Mouse (Mus musculus) forebrain, postnatal 0 days (tissue): Measurements from ENCODE around the gene Cd72. TPM values are rescaled to one million over a fixed set of nuclear protein-coding genes. Genes with fewer than 3 reads are reported as not detected.

Source experiments
- ATAC-seq: fragments of 200-750 bp; cut with Nextera tagmentation; 2 replicates; pipeline ENCODE4 v1.8.0; 2017; ENCODE audit warnings: mild to moderate bottlenecking, moderate library complexity
- DNase-seq: peaks from one replicate; pipeline ENCODE4 v3.0.0-alpha.2; 2015
- H3K27ac ChIP-seq: fragments of 300-500 bp; sonication (generic); 2 replicates; pipeline ENCODE4 v1.5.1; 2014; ENCODE audit warnings: low read depth, mild to moderate bottlenecking, antibody characterized with exemption, low read length, moderate library complexity, mixed read lengths
- H3K27me3 ChIP-seq: fragments of 300-500 bp; sonication (generic); 2 replicates; pipeline ENCODE4 v1.6.1; 2014; ENCODE audit warnings: mild to moderate bottlenecking, low read length, mixed read lengths; ENCODE audit not compliant: insufficient read depth
- H3K36me3 ChIP-seq: fragments of 300-500 bp; sonication (generic); 2 replicates; pipeline ENCODE4 v1.6.1; 2014; ENCODE audit warnings: mild to moderate bottlenecking, moderate library complexity; ENCODE audit not compliant: insufficient read depth
- H3K4me1 ChIP-seq: fragments of 300-500 bp; sonication (generic); 2 replicates; pipeline ENCODE4 v1.6.1; 2014; ENCODE audit warnings: antibody characterized with exemption; ENCODE audit not compliant: insufficient read depth
- H3K4me2 ChIP-seq: fragments of 300-500 bp; sonication (generic); 2 replicates; pipeline ENCODE4 v1.6.1; 2014; ENCODE audit warnings: low read depth, mild to moderate bottlenecking, moderate library complexity
- H3K4me3 ChIP-seq: fragments of 300-500 bp; sonication (generic); 2 replicates; pipeline ENCODE4 v1.5.1; 2014; ENCODE audit warnings: low read depth, low read length, mixed read lengths
- H3K9ac ChIP-seq: fragments of 300-500 bp; sonication (generic); 2 replicates; pipeline ENCODE4 v1.6.1; 2014; ENCODE audit warnings: mild to moderate bottlenecking
- H3K9me3 ChIP-seq: fragments of 300-500 bp; sonication (generic); 2 replicates; pipeline ENCODE4 v1.6.1; 2016; ENCODE audit warnings: low read length
- CTCF ChIP-seq: sonication (generic); IDR thresholded peaks from 2 replicates; pipeline ENCODE4 v1.5.1; 2016; ENCODE audit warnings: antibody characterized with exemption, control low read depth, low read depth
- WGBS: fragments of 180-500 bp; shearing (Covaris S2); extraction: QIAGEN DNeasy Blood & Tissue Kit; methylation state at CpG from one replicate; pipeline ENCODE4 v1.1.7; 2014; 5-methylcytosine and 5-hydroxymethylcytosine counted together
- polyA plus RNA-seq: library from polyadenylated mRNA; unstranded; fragments of >200 nt; fragmentation: Nextera tagmentation; extraction: Ambion mirVana; gene quantifications from 2 replicates; pipeline ENCODE4 v1.2.1, GENCODE M21; 2015
- total RNA-seq: library from RNA; depleted of rRNA; stranded (reverse); fragments of >200 nt; gene quantifications from 2 replicates; pipeline ENCODE4 v1.2.3, GENCODE M21; 2014

Gene Cd72
- total and polyA plus RNA-seq, 2 experiments from 2014 or later, result 0.19 to 3.2 TPM

DNA sequence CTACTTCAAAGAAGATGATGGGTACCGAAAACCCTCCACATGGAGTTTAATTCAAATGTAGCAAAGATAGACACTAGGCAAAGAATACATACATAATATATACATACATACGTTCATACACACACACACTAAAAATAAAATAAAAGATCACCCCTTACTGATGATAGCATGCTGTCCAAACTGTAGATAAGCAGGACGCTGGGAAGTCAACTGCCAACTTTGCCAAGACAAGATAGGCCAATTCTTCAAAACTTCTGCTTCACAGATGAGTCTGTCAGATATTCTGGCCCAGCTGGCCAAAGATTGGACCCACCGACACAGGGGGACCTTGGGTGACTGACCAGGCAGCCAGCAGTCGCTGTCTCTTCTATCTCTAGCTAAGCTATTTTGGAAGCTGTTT is 8.7 kb upstream of the Cd72 start:
- Histone ChIP-seq H3K4me1 (no peaks in the 10 kb centered on the region), H3K4me3 (no peak overlapping the region), H3K9ac (no peak overlapping the region), H3K4me2 (no peak overlapping the region), H3K9me3 (no peaks in the 10 kb centered on the region), H3K36me3 (no peaks in the 10 kb centered on the region), H3K27ac (no peak overlapping the region), H3K27me3 (no peaks in the 10 kb centered on the region)
- TF ChIP-seq CTCF, result no peak
- WGBS, result 95% methylated on average over 5 of the region's 5 CpGs
- ATAC-seq (no peak), DNase-seq (no peak)

DNA sequence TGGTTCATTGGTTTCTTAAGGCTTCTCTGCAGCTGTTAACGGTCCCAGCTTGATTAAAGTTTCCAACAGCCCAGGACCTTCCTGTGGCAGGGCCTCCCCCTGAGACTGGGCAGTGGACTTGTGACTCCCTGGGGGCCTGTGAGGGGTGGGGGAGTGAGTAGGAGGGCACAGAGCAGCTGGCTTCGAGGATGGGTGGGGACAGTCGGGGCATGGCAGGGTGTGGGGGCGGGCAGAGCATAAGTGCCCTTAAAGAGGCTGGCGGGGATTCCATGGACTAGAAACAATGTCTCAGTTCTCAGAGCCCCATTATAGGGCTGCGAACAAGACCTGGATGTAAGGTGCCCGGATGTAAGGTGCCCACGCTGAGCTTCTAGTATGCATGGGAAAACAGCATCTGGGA is 2.7 kb upstream of the Cd72 start:
- Histone ChIP-seq H3K27ac (no peak overlapping the region), H3K4me2 (no peak overlapping the region), H3K9me3 (no peaks in the 10 kb centered on the region), H3K4me3 (no peak overlapping the region), H3K4me1 (no peaks in the 10 kb centered on the region), H3K36me3 (no peaks in the 10 kb centered on the region), H3K27me3 (peaks cover 9% of the 10 kb centered on the region), H3K9ac (no peak overlapping the region)
- no peak for DNase-seq
- WGBS, result 34% methylated on average over 8 of the region's 8 CpGs
- no peak for TF ChIP-seq CTCF
- ATAC-seq, result no peak

DNA sequence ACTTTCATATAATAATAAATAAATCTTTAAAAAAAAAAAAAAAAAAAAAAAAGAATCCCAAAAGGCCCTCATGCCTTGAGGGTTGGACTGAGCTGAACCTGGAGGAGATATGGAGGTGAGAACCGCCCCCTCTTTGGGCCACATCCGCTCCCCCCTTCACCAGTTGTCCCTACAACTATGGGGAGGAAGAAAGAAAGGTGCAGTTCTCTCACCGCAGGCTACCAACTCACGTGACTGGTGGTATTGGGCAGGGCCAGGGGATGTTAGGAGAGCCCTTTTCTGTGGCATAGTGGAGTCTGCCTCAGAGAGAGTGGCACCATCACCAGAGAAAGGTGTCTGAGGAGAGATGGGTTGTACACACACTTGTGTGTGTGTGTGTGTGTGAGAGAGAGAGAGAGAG is 2.0 kb upstream of the Cd72 start:
- WGBS, result 32% methylated on average over 4 of the region's 4 CpGs
- Histone ChIP-seq H3K36me3 (no peaks in the 10 kb centered on the region), H3K4me2 (no peak overlapping the region), H3K27ac (no peak overlapping the region), H3K27me3 (peaks cover 9% of the 10 kb centered on the region), H3K4me1 (no peaks in the 10 kb centered on the region), H3K9ac (no peak overlapping the region), H3K4me3 (no peak overlapping the region), H3K9me3 (no peaks in the 10 kb centered on the region)
- DNase-seq (no peak), ATAC-seq (no peak)
- TF ChIP-seq CTCF, result no peak

DNA sequence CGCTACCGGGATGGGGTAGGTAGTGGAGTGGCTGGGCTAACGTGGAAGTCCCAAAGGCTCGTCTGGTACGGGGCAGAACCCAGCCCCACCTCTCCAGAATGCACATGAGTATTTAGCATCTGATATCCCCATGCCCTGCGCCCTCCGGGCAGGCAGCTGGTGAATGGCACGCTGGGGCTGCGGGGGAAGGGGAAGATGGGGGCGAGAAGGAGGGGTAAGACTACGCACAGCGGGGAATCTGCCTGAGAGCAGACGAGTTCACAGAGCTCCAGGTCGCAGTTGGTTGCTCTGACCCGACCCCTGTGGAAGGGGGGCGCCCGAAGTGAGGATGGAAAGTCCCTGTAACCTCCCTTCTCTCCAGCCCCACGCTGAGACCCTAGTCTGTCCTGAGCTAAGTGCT is 1.0 kb downstream of the Cd72 start:
- DNase-seq (no peak), ATAC-seq (no peak)
- TF ChIP-seq CTCF, result no peak
- Histone ChIP-seq H3K36me3 (peaks cover 2% of the 10 kb centered on the region; the same call in 1 of the 2 replicates), H3K4me1 (no peaks in the 10 kb centered on the region), H3K9me3 (no peaks in the 10 kb centered on the region), H3K4me2 (peak overlapping the region; percentile 35), H3K27me3 (peaks cover 9% of the 10 kb centered on the region), H3K9ac (no peak overlapping the region; the same call in 1 of the 2 replicates), H3K4me3 (peak overlapping the region; percentile 2; the same call in 1 of the 2 replicates), H3K27ac (no peak overlapping the region)
- under 1% methylated on average over 17 of the region's 18 CpGs for WGBS

DNA sequence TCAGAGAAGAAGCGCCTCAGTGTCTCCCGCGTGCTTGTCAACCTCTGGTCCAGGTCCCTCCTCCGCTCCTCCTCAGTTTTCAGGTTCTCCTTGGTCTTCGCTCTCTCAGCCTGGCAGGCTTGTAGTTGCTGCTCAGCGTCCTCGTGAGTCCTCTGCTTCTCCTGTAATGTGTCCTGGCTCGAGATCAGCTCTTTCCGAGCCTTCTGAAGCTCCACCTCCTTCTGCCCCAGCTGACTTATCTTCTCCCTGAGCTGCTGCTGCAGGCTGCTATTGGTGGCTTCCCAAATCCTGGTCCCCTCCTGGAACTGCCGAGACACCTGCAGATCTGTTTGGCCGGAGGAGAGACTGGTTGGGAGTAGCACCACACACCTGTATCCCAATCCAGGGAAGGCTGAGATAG is 2.1 kb downstream of the Cd72 start:
- no peak for ATAC-seq
- Histone ChIP-seq H3K36me3 (peaks cover 13% of the 10 kb centered on the region), H3K4me1 (no peaks in the 10 kb centered on the region), H3K27ac (no peak overlapping the region), H3K4me2 (no peak overlapping the region), H3K4me3 (no peak overlapping the region), H3K27me3 (peaks cover 9% of the 10 kb centered on the region), H3K9me3 (no peaks in the 10 kb centered on the region), H3K9ac (no peak overlapping the region)
- TF ChIP-seq CTCF, result no peak
- no peak for DNase-seq
- 58% methylated on average over 11 of the region's 11 CpGs for WGBS

DNA sequence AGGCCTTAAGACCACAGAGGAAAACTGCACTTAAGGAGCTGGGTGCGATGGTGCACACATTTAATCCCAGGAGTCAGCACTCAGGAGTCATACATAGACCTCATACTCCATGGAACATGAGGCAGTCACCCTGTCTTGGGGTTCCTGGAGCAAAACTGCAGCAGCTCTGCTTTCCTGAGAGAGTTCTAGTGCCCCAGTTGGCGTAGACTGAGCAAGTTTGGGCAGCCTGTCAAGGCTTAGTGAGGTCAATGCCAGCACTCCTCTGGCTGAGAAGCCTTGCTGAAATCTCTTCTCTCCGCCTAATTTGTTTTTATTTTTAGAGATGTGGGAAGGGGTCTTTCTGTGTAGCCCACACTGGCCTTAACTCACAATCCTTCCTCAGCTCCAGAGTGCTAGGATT is 5.9 kb downstream of the Cd72 start:
- H3K27me3 ChIP-seq, result no peaks in the 10 kb centered on the region
- no peak for ATAC-seq
- WGBS, result 66% methylated on average over 3 of the region's 3 CpGs

DNA sequence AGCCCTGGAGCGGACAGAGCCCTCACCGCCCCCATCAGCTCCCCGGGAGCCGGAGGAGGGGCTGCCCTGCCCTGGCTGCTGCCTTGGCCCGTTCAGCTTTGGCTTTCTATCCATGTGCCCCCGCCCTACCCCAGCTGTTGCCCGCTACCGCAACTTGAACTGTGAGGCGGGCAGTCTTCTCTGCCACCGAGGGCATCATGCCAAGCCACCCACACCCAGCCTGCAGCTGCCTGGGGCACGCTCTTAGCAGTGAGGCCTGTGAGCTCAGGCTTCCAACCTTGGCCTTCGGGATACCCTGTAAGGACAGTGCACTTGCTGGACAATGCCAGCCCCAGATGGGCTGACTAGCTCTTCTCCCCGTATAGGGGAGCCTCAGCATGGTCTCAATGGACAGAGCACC is 7.2 kb downstream of the Cd72 start:
- Histone ChIP-seq H3K9ac (no peak overlapping the region), H3K36me3 (peaks cover 32% of the 10 kb centered on the region), H3K4me1 (peaks cover 7% of the 10 kb centered on the region), H3K4me2 (no peak overlapping the region), H3K27me3 (no peaks in the 10 kb centered on the region), H3K27ac (no peak overlapping the region), H3K9me3 (no peaks in the 10 kb centered on the region), H3K4me3 (no peak overlapping the region)
- no peak for TF ChIP-seq CTCF
- DNase-seq, result no peak
- WGBS, result 84% methylated on average over 13 of the region's 13 CpGs
- no peak for ATAC-seq

More for the DNA sequence above, 5.9 kb downstream of the Cd72 start:
- no peak for TF ChIP-seq CTCF
- H3K4me2 ChIP-seq, result no peak overlapping the region
- no peaks in the 10 kb centered on the region for H3K9me3 ChIP-seq
- no peak overlapping the region for H3K27ac ChIP-seq
- peak; percentile 39 for DNase-seq
- H3K4me3 ChIP-seq, result no peak overlapping the region
- H3K4me1 ChIP-seq, result peaks cover 7% of the 10 kb centered on the region
- peaks cover 32% of the 10 kb centered on the region for H3K36me3 ChIP-seq
- H3K9ac ChIP-seq, result no peak overlapping the region

DNA sequence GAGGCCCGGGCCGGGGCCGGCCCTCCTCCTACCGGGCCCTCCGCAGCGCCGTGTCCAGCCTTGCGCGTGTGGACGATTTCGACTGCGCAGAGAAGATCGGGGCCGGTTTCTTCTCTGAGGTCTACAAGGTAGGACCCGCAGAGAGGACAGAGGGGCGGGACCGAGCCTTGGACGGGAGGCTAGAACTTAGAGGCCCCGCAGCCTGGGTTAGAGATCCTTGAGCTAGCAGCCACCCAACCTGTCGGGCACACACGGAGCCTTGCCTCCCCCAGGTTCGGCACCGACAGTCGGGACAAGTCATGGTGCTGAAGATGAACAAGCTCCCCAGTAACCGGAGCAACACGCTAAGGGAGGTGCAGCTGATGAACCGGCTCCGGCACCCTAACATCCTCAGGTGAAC is 10.9 kb downstream of the Cd72 start:
- H3K9ac ChIP-seq, result peak overlapping the region; percentile 87
- DNase-seq (peak; percentile 41), ATAC-seq (no peak)
- H3K36me3 ChIP-seq, result peaks cover 31% of the 10 kb centered on the region
- WGBS, result 3% methylated on average over 28 of the region's 28 CpGs
- no peaks in the 10 kb centered on the region for H3K27me3 ChIP-seq
- peak overlapping the region; percentile 82 for H3K4me2 ChIP-seq
- H3K9me3 ChIP-seq, result no peaks in the 10 kb centered on the region
- H3K4me1 ChIP-seq, result peaks cover 7% of the 10 kb centered on the region
- H3K4me3 ChIP-seq, result peak overlapping the region; percentile 88
- no peak for TF ChIP-seq CTCF
- peak overlapping the region; percentile 91 for H3K27ac ChIP-seq
